Mouse (Mus musculus): ENCODE results near the gene Ifitm2. TPM values are rescaled to one million over a fixed set of nuclear protein-coding genes. Genes with fewer than 3 reads are reported as not detected.

Ifitm2 gene
- polyA plus RNA-seq (2015; fragmentation: Nextera tagmentation; extraction: Ambion mirVana) = 135 and 145 TPM in 2 replicates

DNA sequence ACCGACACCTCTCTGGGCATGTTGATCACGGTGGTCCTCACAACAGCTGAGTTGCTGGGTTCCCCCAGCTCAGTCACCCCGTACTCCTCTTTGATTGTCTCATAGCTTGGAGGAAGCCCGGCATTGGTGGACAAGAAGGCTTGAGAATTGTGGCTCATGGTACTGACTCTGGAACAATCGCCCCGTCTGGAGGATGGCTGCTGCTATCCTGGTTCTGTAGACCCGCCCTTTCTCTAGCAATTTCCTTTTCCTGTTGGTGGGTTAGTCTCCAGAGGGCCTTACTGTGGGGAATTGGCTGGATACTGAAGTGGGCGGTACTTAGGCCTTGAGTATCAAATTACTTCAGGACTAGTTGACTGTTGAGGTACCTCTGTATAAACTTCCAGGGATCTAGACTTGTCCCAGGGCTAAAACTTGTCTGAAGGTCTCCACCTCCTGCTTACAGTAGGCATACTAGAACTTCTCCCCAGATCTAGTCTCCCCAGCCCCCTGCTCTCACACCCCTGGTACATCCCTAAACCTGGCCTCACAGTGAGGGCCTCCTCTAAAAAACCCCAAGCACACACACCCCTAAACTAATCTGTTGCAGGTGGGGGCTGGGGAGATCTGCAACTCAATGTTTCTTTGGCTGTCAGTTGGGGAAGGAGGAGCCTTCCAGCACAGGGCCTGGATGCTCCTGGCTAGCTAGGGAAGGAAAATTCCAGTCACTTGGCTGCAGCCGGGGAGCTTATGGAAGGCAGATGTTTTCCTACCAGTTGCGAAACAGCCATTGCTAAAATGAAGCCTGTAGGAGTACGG is at the start of gene Ifitm2, which contains the start of gene Gm45717:
Gene Ifitm2 (minus strand): TSS at position 230 of the 798 bp plus-strand sequence.
Gene Gm45717 (minus strand): TSS at position 180 of the 798 bp plus-strand sequence.
- Histone ChIP-seq H3K9ac (0 out of 2 replicates have a peak within 1 kb of the TSS, but pooled peaks have one; percentile 14), H3K36me3 (replicated peaks) (no peaks in the 10 kb centered on the region), H3K27ac (no peak within 1 kb of the TSS), H3K4me2 (peak within 1 kb of the TSS; percentile 48), H3K9me3 (no peaks in the 10 kb centered on the region), H3K4me3 (peak within 1 kb of the TSS; percentile 31), H3K4me1 (peaks cover 5% of the 10 kb centered on the region), H3K27me3 (replicated peaks) (no peaks in the 10 kb centered on the region)
- WGBS = 26% methylated on average over 11 of the region's 11 CpGs
- ATAC-seq (replicated peaks) = peak; percentile 62; the same call in 1 of the 2 replicates

DNA sequence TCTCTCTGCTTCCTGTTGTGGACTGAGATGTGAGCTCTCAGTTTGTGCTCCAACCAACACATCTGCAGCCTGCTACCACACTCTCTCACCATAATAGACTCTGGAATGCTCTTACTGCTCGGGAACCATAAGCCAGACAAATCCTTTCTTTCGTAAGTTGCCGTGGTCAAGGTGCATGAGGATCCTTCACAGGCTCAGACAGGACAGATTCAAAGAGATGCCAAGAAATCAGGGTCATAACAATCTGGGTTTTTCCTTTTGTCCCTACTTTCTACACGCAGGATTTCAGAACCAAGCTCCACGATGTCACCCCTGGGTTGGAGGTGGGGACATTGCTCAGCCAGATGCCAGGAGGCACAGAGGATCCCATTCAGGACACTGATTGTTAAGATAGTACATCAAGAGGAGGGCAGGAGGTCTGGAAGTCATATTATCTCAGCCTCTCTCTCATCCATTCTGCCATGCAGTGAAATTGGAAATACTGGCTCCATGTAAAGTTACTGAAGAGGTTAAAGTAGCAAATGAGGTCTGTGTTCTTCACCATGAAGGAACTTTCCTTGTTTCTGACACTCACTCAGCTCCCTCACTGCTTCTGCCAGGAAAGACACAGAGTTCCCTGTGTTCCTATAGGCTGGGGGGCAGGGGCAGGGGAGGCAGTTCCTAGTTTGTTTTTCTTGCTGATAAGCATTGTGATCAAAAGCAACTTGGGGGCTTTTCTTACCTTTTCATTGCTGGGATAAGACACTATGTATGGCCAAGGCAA is 47.6 kb upstream of the Ifitm2 start:
- 84% methylated on average over 5 of the region's 5 CpGs for WGBS
- ATAC-seq (replicated peaks) = no peak
- H3K4me3 ChIP-seq = no peak overlapping the region
- H3K9me3 ChIP-seq = no peaks in the 10 kb centered on the region
- no peaks in the 10 kb centered on the region for H3K27me3 ChIP-seq (replicated peaks)
- no peak overlapping the region for H3K9ac ChIP-seq
- no peak overlapping the region for H3K27ac ChIP-seq
- H3K36me3 ChIP-seq (replicated peaks) = no peaks in the 10 kb centered on the region
- H3K4me2 ChIP-seq = no peak overlapping the region
- no peaks in the 10 kb centered on the region; the same call in 1 of the 2 replicates for H3K4me1 ChIP-seq

DNA sequence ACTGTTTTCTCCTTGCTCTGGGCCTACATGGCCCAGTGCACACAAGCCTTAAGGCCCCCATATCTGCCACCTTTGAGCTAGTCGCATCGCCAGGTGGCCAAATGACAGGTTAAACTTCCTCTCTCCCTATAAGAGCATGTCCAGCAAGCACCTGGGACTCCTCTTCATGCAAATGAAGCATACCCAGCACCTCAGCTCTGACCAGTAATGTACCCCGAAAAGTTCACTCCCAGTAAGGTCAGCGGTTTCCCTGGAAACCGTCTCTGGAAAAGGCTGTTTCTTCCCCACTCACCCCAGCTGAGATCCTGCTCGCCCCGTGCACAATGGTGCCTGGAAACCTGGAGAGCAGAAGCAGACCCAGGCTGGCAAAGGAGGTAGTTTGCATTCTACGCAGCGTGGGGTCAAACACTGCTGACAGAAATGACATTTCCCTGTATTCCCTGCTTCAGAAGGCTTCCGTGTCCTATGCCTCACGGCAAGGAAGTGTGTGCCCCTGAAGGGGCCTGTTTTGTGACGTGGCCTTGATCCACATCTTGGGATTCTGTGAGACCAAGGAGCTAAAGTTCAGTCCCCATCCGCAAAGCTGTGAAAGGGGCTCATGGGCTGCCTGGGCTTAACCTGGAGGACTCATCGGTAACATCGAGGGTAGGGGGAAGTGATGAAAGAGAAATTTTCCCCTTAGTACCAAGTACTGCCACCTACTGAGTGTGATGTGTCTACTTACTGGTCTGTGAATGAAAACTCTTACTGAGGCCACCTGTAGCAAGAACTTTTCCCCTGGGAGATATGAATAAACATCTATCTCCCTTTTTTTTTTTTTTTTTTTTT is 45.3 kb upstream of the Ifitm2 start:
- Histone ChIP-seq H3K9me3 (no peaks in the 10 kb centered on the region), H3K4me1 (no peaks in the 10 kb centered on the region), H3K27ac (no peak overlapping the region), H3K36me3 (replicated peaks) (no peaks in the 10 kb centered on the region), H3K27me3 (replicated peaks) (no peaks in the 10 kb centered on the region), H3K4me2 (no peak overlapping the region), H3K4me3 (no peak overlapping the region), H3K9ac (no peak overlapping the region)
- ATAC-seq (replicated peaks) = no peak
- 73% methylated on average over 15 of the region's 15 CpGs for WGBS

DNA sequence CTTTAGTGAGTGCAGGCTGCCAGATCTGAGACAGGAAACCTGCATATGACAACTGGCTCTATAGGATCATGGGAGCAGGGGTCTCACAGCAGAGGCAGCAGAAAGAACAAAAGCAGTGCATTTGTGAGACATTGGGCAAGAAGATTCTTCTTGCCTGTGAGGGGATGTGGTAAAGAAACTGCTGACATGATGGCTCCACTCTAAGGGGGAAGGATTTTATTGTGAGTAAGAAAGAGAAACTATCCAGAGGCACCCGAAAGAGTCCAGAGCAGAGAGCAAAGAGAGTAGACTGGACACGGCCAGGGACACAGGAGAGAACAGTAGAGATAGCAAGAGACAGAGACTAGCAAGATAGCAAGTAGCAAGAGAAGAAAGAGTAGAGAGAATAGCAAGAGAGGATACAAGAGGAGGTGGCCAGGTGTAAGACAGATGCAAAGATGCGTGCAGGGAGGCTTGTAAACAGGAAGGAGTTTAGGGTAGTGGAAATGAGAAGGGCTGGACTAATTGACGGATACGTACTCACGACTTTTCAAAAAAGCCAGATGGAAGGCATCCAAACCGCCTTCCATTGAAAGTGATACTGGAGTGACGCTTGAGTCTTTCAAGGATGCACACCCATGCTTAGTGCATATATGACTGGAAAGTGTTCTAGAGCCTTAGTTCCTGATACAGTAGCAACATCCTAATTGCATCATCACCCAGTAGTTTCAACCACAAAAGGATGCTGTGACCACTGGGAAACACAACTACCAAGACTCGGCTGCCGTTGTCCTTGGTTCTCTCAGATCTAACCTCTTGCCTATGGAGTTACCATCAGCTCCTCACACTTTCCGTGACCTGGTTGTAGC is 43.3 kb upstream of the Ifitm2 start:
- no peak overlapping the region for H3K4me3 ChIP-seq
- H3K36me3 ChIP-seq (replicated peaks) = no peaks in the 10 kb centered on the region
- H3K9me3 ChIP-seq = no peaks in the 10 kb centered on the region
- 90% methylated on average over 11 of the region's 11 CpGs for WGBS
- no peak overlapping the region for H3K27ac ChIP-seq
- H3K27me3 ChIP-seq (replicated peaks) = no peaks in the 10 kb centered on the region
- no peaks in the 10 kb centered on the region for H3K4me1 ChIP-seq
- H3K4me2 ChIP-seq = no peak overlapping the region
- no peak for ATAC-seq (replicated peaks)
- no peak overlapping the region for H3K9ac ChIP-seq

DNA sequence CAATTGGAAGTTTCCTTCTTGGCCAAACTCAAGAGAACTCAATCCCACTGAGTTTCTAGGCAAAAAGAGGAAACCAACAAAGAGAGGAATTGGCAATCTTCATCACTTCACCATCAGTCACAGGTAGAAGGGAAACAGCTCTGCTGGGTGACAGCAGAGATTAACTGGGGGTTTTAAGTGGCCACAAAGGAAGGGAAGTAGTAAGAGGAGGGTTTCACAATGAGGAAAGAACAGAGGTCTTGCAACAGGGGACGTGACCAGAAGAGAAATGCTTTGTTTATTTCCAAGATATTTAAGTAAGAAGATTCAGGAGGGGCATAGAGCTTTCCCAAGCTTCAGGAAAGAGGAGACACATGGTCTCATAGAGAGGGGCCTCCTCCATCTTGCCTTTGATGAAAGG is 42.0 kb upstream of the Ifitm2 start:
- Histone ChIP-seq H3K27ac (no peak overlapping the region), H3K27me3 (replicated peaks) (no peaks in the 10 kb centered on the region), H3K4me2 (no peak overlapping the region), H3K9me3 (no peaks in the 10 kb centered on the region), H3K9ac (no peak overlapping the region), H3K4me1 (no peaks in the 10 kb centered on the region), H3K4me3 (no peak overlapping the region), H3K36me3 (replicated peaks) (no peaks in the 10 kb centered on the region)
- no peak for ATAC-seq (replicated peaks)
- WGBS = 42% methylated on average over 1 of the region's 1 CpGs

DNA sequence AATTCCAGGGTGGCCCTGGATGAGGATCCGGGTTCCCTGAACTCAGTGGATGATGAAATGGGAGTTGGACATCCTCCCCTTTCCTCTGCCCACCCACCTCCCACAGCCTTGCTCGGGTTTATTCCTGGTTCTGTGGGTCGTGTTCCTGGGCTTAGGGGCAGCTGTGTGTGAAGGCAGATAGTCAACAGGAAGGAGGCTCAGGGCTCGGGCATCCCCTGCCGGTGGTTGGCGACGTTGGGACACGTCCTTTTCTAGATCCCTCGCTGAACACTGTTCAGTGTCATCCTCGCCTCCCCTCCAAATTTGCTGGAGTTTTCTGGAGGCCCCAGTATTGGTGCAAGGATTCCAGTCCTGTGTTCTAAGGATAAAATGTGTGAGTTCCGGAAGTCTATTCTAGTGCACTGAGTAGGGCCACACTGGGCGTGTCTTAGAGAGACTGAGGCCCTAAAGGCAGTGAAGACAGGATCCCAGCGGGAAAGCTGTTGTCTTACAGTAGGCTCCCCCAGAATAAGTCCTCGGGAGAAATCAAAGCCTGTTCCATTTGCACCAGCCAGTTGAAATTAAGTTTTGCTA is 35.4 kb upstream of the Ifitm2 start:
- ATAC-seq (replicated peaks) = no peak
- Histone ChIP-seq H3K36me3 (replicated peaks) (no peaks in the 10 kb centered on the region), H3K4me2 (no peak overlapping the region), H3K27ac (no peak overlapping the region), H3K9ac (no peak overlapping the region), H3K4me1 (no peaks in the 10 kb centered on the region), H3K27me3 (replicated peaks) (no peaks in the 10 kb centered on the region), H3K4me3 (no peak overlapping the region), H3K9me3 (no peaks in the 10 kb centered on the region)
- 90% methylated on average over 14 of the region's 14 CpGs for WGBS

DNA sequence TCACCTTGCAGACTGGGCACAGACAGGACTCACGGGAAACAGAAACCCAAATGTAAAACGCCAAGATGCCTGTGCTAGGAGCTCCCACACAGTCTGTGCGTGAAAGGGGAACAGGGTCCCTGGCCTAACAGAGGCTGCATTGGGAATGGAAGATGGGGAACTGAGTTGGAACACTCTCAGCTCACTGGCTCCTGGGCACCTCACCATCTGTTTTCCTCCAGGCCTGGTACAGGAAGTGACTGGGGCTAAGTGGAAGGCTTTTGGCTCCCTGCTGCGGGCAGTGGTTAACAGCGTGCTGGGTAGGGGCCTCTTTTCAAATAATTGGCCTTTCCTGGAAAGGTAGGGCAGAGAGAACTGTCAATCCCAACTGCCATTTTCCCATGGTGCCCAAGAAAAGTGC is 34.8 kb upstream of the Ifitm2 start:
- WGBS = 81% methylated on average over 5 of the region's 5 CpGs
- H3K27me3 ChIP-seq (replicated peaks) = no peaks in the 10 kb centered on the region
- H3K4me3 ChIP-seq = no peak overlapping the region
- H3K4me2 ChIP-seq = no peak overlapping the region
- no peak overlapping the region for H3K27ac ChIP-seq
- no peak for ATAC-seq (replicated peaks)
- no peak overlapping the region for H3K9ac ChIP-seq
- no peaks in the 10 kb centered on the region for H3K4me1 ChIP-seq
- H3K36me3 ChIP-seq (replicated peaks) = no peaks in the 10 kb centered on the region
- H3K9me3 ChIP-seq = no peaks in the 10 kb centered on the region

DNA sequence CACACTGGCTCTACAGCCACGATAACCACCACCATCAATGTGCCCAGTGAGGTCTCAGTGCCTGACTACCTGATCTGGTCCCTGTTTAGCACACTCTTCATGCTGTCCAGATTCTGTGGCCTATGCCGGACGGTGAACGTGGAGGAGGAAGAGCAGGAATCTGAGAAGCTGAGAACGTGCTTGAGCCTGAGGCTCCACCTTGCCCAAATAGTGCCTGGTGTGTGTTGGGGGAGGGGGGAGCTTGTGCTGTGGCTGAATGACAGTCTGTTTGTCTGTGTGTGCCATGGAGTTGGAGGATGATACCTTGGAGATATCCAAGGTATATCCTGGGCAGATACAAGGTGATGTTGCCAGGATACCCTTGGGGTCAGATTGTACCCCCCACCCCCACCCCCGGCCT is 34.4 kb upstream of the Ifitm2 start:
- 80% methylated on average over 6 of the region's 6 CpGs for WGBS

DNA sequence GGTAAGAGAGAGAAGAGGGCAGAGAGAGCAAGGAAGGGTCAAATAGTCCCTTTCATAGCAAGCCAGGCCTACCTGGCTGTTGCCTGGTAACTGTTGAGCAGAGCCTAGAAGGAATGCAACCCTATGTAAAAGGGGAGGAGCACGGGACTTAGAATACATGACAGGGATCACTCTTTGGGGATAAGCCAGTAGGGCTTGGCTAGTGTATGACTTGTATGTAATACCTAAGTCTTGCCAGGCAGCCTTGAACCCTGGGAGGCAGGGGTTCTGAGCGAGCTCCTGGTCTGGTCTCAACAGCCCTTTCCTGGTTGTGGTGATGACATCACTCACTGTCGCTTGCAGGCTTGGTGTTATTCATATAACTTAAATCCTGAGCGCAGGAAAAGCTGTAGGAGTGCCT is 33.2 kb upstream of the Ifitm2 start:
- H3K4me1 ChIP-seq = no peaks in the 10 kb centered on the region
- H3K27me3 ChIP-seq (replicated peaks) = no peaks in the 10 kb centered on the region
- 82% methylated on average over 4 of the region's 4 CpGs for WGBS
- no peak overlapping the region for H3K4me2 ChIP-seq
- no peak for ATAC-seq (replicated peaks)
- no peak overlapping the region for H3K9ac ChIP-seq
- H3K9me3 ChIP-seq = no peaks in the 10 kb centered on the region
- H3K4me3 ChIP-seq = no peak overlapping the region
- H3K36me3 ChIP-seq (replicated peaks) = no peaks in the 10 kb centered on the region
- no peak overlapping the region for H3K27ac ChIP-seq

More for the DNA sequence above, 34.4 kb upstream of the Ifitm2 start:
- no peak overlapping the region for H3K27ac ChIP-seq
- H3K4me1 ChIP-seq = no peaks in the 10 kb centered on the region
- no peaks in the 10 kb centered on the region for H3K36me3 ChIP-seq (replicated peaks)
- H3K4me3 ChIP-seq = no peak overlapping the region
- no peak overlapping the region for H3K9ac ChIP-seq
- no peaks in the 10 kb centered on the region for H3K9me3 ChIP-seq
- no peak overlapping the region for H3K4me2 ChIP-seq
- ATAC-seq (replicated peaks) = no peak
- H3K27me3 ChIP-seq (replicated peaks) = no peaks in the 10 kb centered on the region

DNA sequence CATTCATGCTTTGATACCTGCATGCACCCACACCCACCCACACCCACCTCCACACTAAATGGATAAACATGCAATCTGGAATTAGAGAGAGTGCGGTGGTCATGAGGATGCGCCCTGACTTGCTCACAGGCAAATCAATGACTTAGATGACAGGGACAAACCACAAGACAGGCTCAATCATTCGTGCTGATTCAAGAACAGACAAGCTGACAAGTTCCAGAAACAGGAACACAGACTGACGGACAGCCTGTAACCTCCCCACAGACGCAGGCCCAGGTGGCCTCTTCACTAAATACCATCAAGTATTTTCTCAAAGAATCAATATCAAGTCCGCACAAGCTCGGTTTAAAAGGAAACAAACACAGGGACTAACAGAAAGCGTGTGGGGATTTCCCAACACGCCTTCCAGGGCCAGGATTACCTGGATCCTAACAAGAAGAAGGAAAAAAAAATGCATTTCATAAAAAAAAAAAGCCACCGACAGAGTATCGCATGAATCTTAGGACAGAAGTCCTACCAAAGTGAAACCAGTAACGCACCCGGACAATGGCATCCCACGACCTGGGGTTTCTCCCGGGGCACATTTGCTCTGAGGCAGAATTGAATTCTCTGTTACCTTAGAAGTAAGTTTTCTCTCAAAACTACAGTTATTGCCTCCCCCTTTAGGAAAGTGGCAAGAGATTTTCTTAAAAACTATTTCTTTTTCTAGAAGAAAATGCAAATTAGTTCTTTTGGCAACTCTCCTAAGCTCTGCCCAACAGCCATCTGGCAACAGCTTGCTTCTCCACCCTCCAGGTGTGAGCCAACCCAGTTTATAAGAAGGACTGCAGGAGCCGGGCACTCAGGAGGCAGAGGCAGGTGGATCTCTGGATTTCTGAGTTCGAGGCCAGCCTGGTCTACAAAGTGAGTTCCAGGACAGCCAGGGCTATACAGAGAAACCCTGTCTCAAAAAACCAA is 31.7 kb upstream of the Ifitm2 start:
- Histone ChIP-seq H3K4me2 (no peak overlapping the region), H3K27ac (no peak overlapping the region), H3K4me3 (no peak overlapping the region), H3K9ac (no peak overlapping the region), H3K9me3 (no peaks in the 10 kb centered on the region), H3K4me1 (no peaks in the 10 kb centered on the region), H3K36me3 (replicated peaks) (no peaks in the 10 kb centered on the region), H3K27me3 (replicated peaks) (no peaks in the 10 kb centered on the region)
- 94% methylated on average over 17 of the region's 17 CpGs for WGBS
- no peak for ATAC-seq (replicated peaks)

Measured in midbrain, embryonic 15.5 days (tissue).